Mouse (Mus musculus): ENCODE data around the gene Ank2. TPM values are rescaled to one million over a fixed set of nuclear protein-coding genes. Genes with fewer than 3 reads are reported as not detected.

The Ank2 gene
- total and polyA plus RNA-seq, 3 experiments: 18.9 to 95.5 (median 57.8) TPM

- H3K4me1 ChIP-seq (ENCODE audit: insufficient read depth, low read depth, low read length): no peaks in the 10 kb centered on the region
- no peaks in the 10 kb centered on the region for H3K27me3 ChIP-seq (ENCODE audit: insufficient read depth, low read length)
- ATAC-seq (ENCODE audit: extremely low read depth, insufficient number of reproducible peaks, low FRiP score, poor library complexity, severe bottlenecking): no peak
- peaks cover 41% of the 10 kb centered on the region for H3K36me3 ChIP-seq (replicated peaks)
- DNase-seq (ENCODE audit: low spot score): no peak
- TF ChIP-seq GATA1 (IDR thresholded peaks at IDR 0.05; ENCODE audit: borderline replicate concordance, low read length) (no peak), TAL1 (conservative IDR thresholded peaks at IDR 0.05; ENCODE audit: low read depth, low read length) (no peak), GATA2 (IDR thresholded peaks at IDR 0.05; ENCODE audit: borderline replicate concordance, low read depth, low read length) (no peak), CTCF (IDR thresholded peaks at IDR 0.05; ENCODE audit: low read depth, low read length) (no peak), POLR2AphosphoS5 (IDR thresholded peaks at IDR 0.05; ENCODE audit: insufficient replicate concordance, low read depth, low read length) (no peak)
- no peaks in the 10 kb centered on the region for H3K9me3 ChIP-seq (replicated peaks)
- H3K4me3 ChIP-seq (ENCODE audit: low read depth, low read length): no peak overlapping the region
Measured at GRCm38 (mm10) chr3:126979635-126980034, 519.5 kb downstream of the Ank2 start.

- DNase-seq (ENCODE audit: low spot score): no peak
- no peak overlapping the region for H3K4me3 ChIP-seq (ENCODE audit: low read depth, low read length)
- ATAC-seq (ENCODE audit: extremely low read depth, insufficient number of reproducible peaks, low FRiP score, poor library complexity, severe bottlenecking): peak; percentile 45; the same call in 1 of the 2 replicates
- TF ChIP-seq TAL1 (conservative IDR thresholded peaks at IDR 0.05; ENCODE audit: low read depth, low read length): no peak
- TF ChIP-seq CTCF (IDR thresholded peaks at IDR 0.05; ENCODE audit: low read depth, low read length): peak; percentile 53
- TF ChIP-seq POLR2AphosphoS5 (IDR thresholded peaks at IDR 0.05; ENCODE audit: insufficient replicate concordance, low read depth, low read length): no peak
- no peaks in the 10 kb centered on the region for H3K27me3 ChIP-seq (ENCODE audit: insufficient read depth, low read length)
- H3K36me3 ChIP-seq (replicated peaks): peaks cover 41% of the 10 kb centered on the region
- H3K4me1 ChIP-seq (ENCODE audit: insufficient read depth, low read depth, low read length): no peaks in the 10 kb centered on the region
- H3K9me3 ChIP-seq (replicated peaks): no peaks in the 10 kb centered on the region
Measured at GRCm38 (mm10) chr3:126978768-126979410, 520.3 kb downstream of the Ank2 start.

- no peak for ATAC-seq (ENCODE audit: extremely low read depth, insufficient number of reproducible peaks, low FRiP score, poor library complexity, severe bottlenecking)
- DNase-seq (ENCODE audit: low spot score): no peak
- H3K9me3 ChIP-seq (replicated peaks): no peaks in the 10 kb centered on the region
- H3K27me3 ChIP-seq (ENCODE audit: insufficient read depth, low read length): no peaks in the 10 kb centered on the region
- no peak for TF ChIP-seq GATA1 (IDR thresholded peaks at IDR 0.05; ENCODE audit: borderline replicate concordance, low read length)
- no peak for TF ChIP-seq CTCF (IDR thresholded peaks at IDR 0.05; ENCODE audit: low read depth, low read length)
- TF ChIP-seq TAL1 (conservative IDR thresholded peaks at IDR 0.05; ENCODE audit: low read depth, low read length): no peak
- TF ChIP-seq POLR2AphosphoS5 (IDR thresholded peaks at IDR 0.05; ENCODE audit: insufficient replicate concordance, low read depth, low read length): no peak
- no peak for TF ChIP-seq GATA2 (IDR thresholded peaks at IDR 0.05; ENCODE audit: borderline replicate concordance, low read depth, low read length)
- peaks cover 44% of the 10 kb centered on the region for H3K36me3 ChIP-seq (replicated peaks)
- no peaks in the 10 kb centered on the region for H3K4me1 ChIP-seq (ENCODE audit: insufficient read depth, low read depth, low read length)
- no peak overlapping the region for H3K4me3 ChIP-seq (ENCODE audit: low read depth, low read length)
Measured at GRCm38 (mm10) chr3:126977399-126977798, 521.8 kb downstream of the Ank2 start.

GRCm38 (mm10) chr3:126976793-126977192 lies 522.4 kb downstream of the Ank2 start:
- H3K9me3 ChIP-seq (replicated peaks): no peaks in the 10 kb centered on the region
- no peak for TF ChIP-seq CTCF (IDR thresholded peaks at IDR 0.05; ENCODE audit: low read depth, low read length)
- no peak for TF ChIP-seq TAL1 (conservative IDR thresholded peaks at IDR 0.05; ENCODE audit: low read depth, low read length)
- TF ChIP-seq GATA1 (IDR thresholded peaks at IDR 0.05; ENCODE audit: borderline replicate concordance, low read length): no peak
- no peak for TF ChIP-seq GATA2 (IDR thresholded peaks at IDR 0.05; ENCODE audit: borderline replicate concordance, low read depth, low read length)
- TF ChIP-seq POLR2AphosphoS5 (IDR thresholded peaks at IDR 0.05; ENCODE audit: insufficient replicate concordance, low read depth, low read length): no peak
- DNase-seq (ENCODE audit: low spot score) (no peak), ATAC-seq (ENCODE audit: extremely low read depth, insufficient number of reproducible peaks, low FRiP score, poor library complexity, severe bottlenecking) (no peak)
- H3K27me3 ChIP-seq (ENCODE audit: insufficient read depth, low read length): no peaks in the 10 kb centered on the region
- no peaks in the 10 kb centered on the region for H3K4me1 ChIP-seq (ENCODE audit: insufficient read depth, low read depth, low read length)
- H3K36me3 ChIP-seq (replicated peaks): peaks cover 42% of the 10 kb centered on the region
- H3K4me3 ChIP-seq (ENCODE audit: low read depth, low read length): no peak overlapping the region

- H3K36me3 ChIP-seq (replicated peaks): peaks cover 35% of the 10 kb centered on the region
- no peak for DNase-seq (ENCODE audit: low spot score)
- H3K4me1 ChIP-seq (ENCODE audit: insufficient read depth, low read depth, low read length): no peaks in the 10 kb centered on the region
- no peaks in the 10 kb centered on the region for H3K9me3 ChIP-seq (replicated peaks)
- H3K4me3 ChIP-seq (ENCODE audit: low read depth, low read length): no peak overlapping the region
- H3K27me3 ChIP-seq (ENCODE audit: insufficient read depth, low read length): no peaks in the 10 kb centered on the region
- TF ChIP-seq CTCF (IDR thresholded peaks at IDR 0.05; ENCODE audit: low read depth, low read length) (no peak), TAL1 (conservative IDR thresholded peaks at IDR 0.05; ENCODE audit: low read depth, low read length) (no peak), GATA2 (IDR thresholded peaks at IDR 0.05; ENCODE audit: borderline replicate concordance, low read depth, low read length) (no peak), POLR2AphosphoS5 (IDR thresholded peaks at IDR 0.05; ENCODE audit: insufficient replicate concordance, low read depth, low read length) (no peak), GATA1 (IDR thresholded peaks at IDR 0.05; ENCODE audit: borderline replicate concordance, low read length) (no peak)
- ATAC-seq (ENCODE audit: extremely low read depth, insufficient number of reproducible peaks, low FRiP score, poor library complexity, severe bottlenecking): no peak
Measured at GRCm38 (mm10) chr3:126975409-126975808, 523.7 kb downstream of the Ank2 start.

GRCm38 (mm10) chr3:126973551-126973950 lies 525.6 kb downstream of the Ank2 start:
- Histone ChIP-seq H3K4me3 (ENCODE audit: low read depth, low read length) (no peak overlapping the region), H3K9me3 (replicated peaks) (no peaks in the 10 kb centered on the region), H3K36me3 (replicated peaks) (peaks cover 30% of the 10 kb centered on the region), H3K4me1 (ENCODE audit: insufficient read depth, low read depth, low read length) (no peaks in the 10 kb centered on the region), H3K27me3 (ENCODE audit: insufficient read depth, low read length) (no peaks in the 10 kb centered on the region)
- ATAC-seq (ENCODE audit: extremely low read depth, insufficient number of reproducible peaks, low FRiP score, poor library complexity, severe bottlenecking): no peak
- no peak for DNase-seq (ENCODE audit: low spot score)
- TF ChIP-seq GATA1 (IDR thresholded peaks at IDR 0.05; ENCODE audit: borderline replicate concordance, low read length): no peak
- TF ChIP-seq TAL1 (conservative IDR thresholded peaks at IDR 0.05; ENCODE audit: low read depth, low read length): no peak
- TF ChIP-seq CTCF (IDR thresholded peaks at IDR 0.05; ENCODE audit: low read depth, low read length): no peak
- TF ChIP-seq GATA2 (IDR thresholded peaks at IDR 0.05; ENCODE audit: borderline replicate concordance, low read depth, low read length): no peak
- no peak for TF ChIP-seq POLR2AphosphoS5 (IDR thresholded peaks at IDR 0.05; ENCODE audit: insufficient replicate concordance, low read depth, low read length)

All from G1E (cell line).